Mouse (Mus musculus) forebrain, embryonic 14.5 days (tissue): ENCODE data around the gene Doc2g. TPM values are rescaled to one million over a fixed set of nuclear protein-coding genes. Genes with fewer than 3 reads are reported as not detected.
"Not testable (repeated sequence)": the region's sequence is repeated elsewhere in the genome, so short reads cannot be mapped to it uniquely, and the experiment has no call there.

Experiments used
- ATAC-seq: fragments of 200-750 bp; cut with Nextera tagmentation; 2 replicates; pipeline ENCODE4 v1.8.0; 2017; ENCODE audit warnings: mild to moderate bottlenecking, moderate library complexity
- DNase-seq: peaks from one replicate; pipeline ENCODE4 v3.0.0-alpha.2; 2015; ENCODE audit warnings: low spot score
- H3K27ac ChIP-seq: fragments of 300-500 bp; sonication (generic); 2 replicates; pipeline ENCODE4 v1.5.1; 2014; ENCODE audit warnings: low read depth, mild to moderate bottlenecking, control low read depth, low read length, moderate library complexity
- H3K27me3 ChIP-seq: fragments of 300-500 bp; sonication (generic); replicated peaks from 2 replicates; pipeline ENCODE4 v1.6.1; 2014; ENCODE audit warnings: low read length, control low read depth, mixed read lengths; ENCODE audit not compliant: control insufficient read depth, insufficient read depth
- H3K36me3 ChIP-seq: fragments of 300-500 bp; sonication (generic); 2 replicates; pipeline ENCODE4 v1.6.1; 2014; ENCODE audit warnings: low read length, control low read depth; ENCODE audit not compliant: control insufficient read depth, insufficient read depth
- H3K4me1 ChIP-seq: fragments of 300-500 bp; sonication (generic); 2 replicates; pipeline ENCODE4 v1.6.1; 2014; ENCODE audit warnings: antibody characterized with exemption, low read length, control low read depth; ENCODE audit not compliant: control insufficient read depth, insufficient read depth
- H3K4me2 ChIP-seq: fragments of 300-500 bp; sonication (generic); 2 replicates; pipeline ENCODE4 v1.6.1; 2014; ENCODE audit warnings: mild to moderate bottlenecking, control low read depth, low read length
- H3K4me3 ChIP-seq: fragments of 300-500 bp; sonication (generic); 2 replicates; pipeline ENCODE4 v1.5.1; 2014; ENCODE audit warnings: low read depth, low read length, control low read depth
- H3K9ac ChIP-seq: fragments of 300-500 bp; sonication (generic); 2 replicates; pipeline ENCODE4 v1.6.1; 2014; ENCODE audit warnings: mild to moderate bottlenecking, low read length, control low read depth, moderate library complexity
- H3K9me3 ChIP-seq: fragments of 300-500 bp; sonication (generic); replicated peaks from 2 replicates; pipeline ENCODE4 v1.6.1; 2016; ENCODE audit warnings: low read length, control low read depth, mixed read lengths; ENCODE audit not compliant: control insufficient read depth
- WGBS: fragments of 180-500 bp; shearing (Covaris S2); extraction: QIAGEN DNeasy Blood & Tissue Kit; methylation state at CpG from one replicate; pipeline ENCODE4 v1.1.7; 2014; 5-methylcytosine and 5-hydroxymethylcytosine counted together
- polyA plus RNA-seq: library from polyadenylated mRNA; unstranded; fragments of >200 nt; fragmentation: Nextera tagmentation; extraction: Ambion mirVana; gene quantifications from 2 replicates; pipeline ENCODE4 v1.2.1, GENCODE M21; 2014

The Doc2g gene
- 3.2 and 5.4 TPM in 2 replicates for polyA plus RNA-seq

GRCm38 (mm10) chr19:4003112-4003511 is at the start of gene Doc2g:
Doc2g (plus strand) TSS chr19:4003313.
- H3K4me3 ChIP-seq = no peak within 1 kb of the TSS
- no peak within 1 kb of the TSS for H3K27ac ChIP-seq
- H3K4me1 ChIP-seq = peaks cover 10% of the 10 kb centered on the region
- H3K4me2 ChIP-seq = no peak within 1 kb of the TSS
- ATAC-seq (no peak), DNase-seq (no peak)
- 90% methylated on average over 1 of the region's 1 CpGs for WGBS
- H3K9me3 ChIP-seq = no peaks in the 10 kb centered on the region
- peaks cover 29% of the 10 kb centered on the region for H3K36me3 ChIP-seq
- no peaks in the 10 kb centered on the region for H3K27me3 ChIP-seq
- no peak within 1 kb of the TSS for H3K9ac ChIP-seq

- Histone ChIP-seq H3K9me3 (no peaks in the 10 kb centered on the region), H3K9ac (no peak overlapping the region), H3K4me3 (no peak overlapping the region), H3K4me2 (no peak overlapping the region), H3K4me1 (no peaks in the 10 kb centered on the region), H3K27me3 (no peaks in the 10 kb centered on the region), H3K27ac (no peak overlapping the region), H3K36me3 (no peaks in the 10 kb centered on the region)
- DNase-seq (no peak), ATAC-seq (no peak)
- WGBS = 73% methylated on average over 3 of the region's 3 CpGs
Observed at GRCm38 (mm10) chr19:3955033-3955432, 48.1 kb upstream of the Doc2g start.

- H3K4me2 ChIP-seq = no peak overlapping the region
- no peaks in the 10 kb centered on the region for H3K9me3 ChIP-seq
- WGBS = 72% methylated on average over 4 of the region's 4 CpGs
- H3K36me3 ChIP-seq = no peaks in the 10 kb centered on the region
- ATAC-seq (no peak), DNase-seq (no peak)
- no peaks in the 10 kb centered on the region for H3K27me3 ChIP-seq
- no peaks in the 10 kb centered on the region for H3K4me1 ChIP-seq
- no peak overlapping the region for H3K4me3 ChIP-seq
- no peak overlapping the region for H3K27ac ChIP-seq
- no peak overlapping the region for H3K9ac ChIP-seq
Observed at GRCm38 (mm10) chr19:3955804-3956203, 47.3 kb upstream of the Doc2g start.

DNA sequence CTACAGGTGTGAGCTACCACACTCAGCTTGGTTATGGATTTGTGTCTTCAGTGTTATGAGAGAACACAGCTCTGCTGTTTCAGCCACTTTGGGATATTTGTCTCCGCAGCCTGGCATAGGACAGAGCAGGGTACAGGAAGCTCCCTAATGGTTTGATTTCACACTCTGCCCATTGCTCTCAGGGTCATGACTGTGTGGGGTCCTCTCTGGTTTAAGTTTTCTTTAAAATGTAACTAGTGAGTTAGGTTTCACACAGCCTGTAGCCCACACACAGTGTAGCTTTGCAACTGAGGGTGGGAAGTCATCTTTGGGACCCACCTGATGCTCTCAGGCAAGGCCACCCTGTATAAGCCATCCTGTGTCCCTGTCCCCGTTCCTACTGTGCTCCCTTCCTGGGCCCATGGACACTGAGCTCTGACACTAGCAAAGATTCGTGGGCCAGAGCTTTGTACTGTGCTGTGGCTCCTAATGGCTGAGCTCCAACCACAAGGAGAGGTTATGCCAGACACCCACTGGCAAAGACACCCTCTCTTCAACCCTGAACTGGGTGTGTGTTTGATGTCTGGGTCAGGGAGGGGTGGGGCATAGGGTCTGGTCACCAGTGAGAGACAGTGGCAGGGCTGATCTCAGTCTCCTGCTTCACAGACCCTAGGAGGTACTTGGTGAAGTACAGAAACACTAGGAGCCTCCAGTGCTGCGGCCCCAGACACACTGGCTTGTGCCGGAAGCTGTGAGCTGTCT is 45.6 kb upstream of the Doc2g start:
- H3K4me3 ChIP-seq, H3K9ac ChIP-seq, DNase-seq, H3K4me2 ChIP-seq, H3K4me1 ChIP-seq, H3K36me3 ChIP-seq, H3K9me3 ChIP-seq, H3K27ac ChIP-seq, ATAC-seq, H3K27me3 ChIP-seq: not testable (repeated sequence)
- 81% methylated on average over 5 of the region's 5 CpGs for WGBS

GRCm38 (mm10) chr19:3958470-3958869 is 44.6 kb upstream of the Doc2g start, which contains the start of gene Aldh3b3:
Aldh3b3 (plus strand) TSS chr19:3958645.
- Histone ChIP-seq H3K27me3 (no peaks in the 10 kb centered on the region), H3K27ac (no peak within 1 kb of the TSS), H3K4me3 (no peak within 1 kb of the TSS), H3K4me2 (no peak within 1 kb of the TSS), H3K36me3 (no peaks in the 10 kb centered on the region), H3K9me3 (no peaks in the 10 kb centered on the region), H3K9ac (no peak within 1 kb of the TSS), H3K4me1 (no peaks in the 10 kb centered on the region)
- ATAC-seq (no peak), DNase-seq (peak; percentile 46)
- WGBS = 63% methylated on average over 4 of the region's 4 CpGs

DNA sequence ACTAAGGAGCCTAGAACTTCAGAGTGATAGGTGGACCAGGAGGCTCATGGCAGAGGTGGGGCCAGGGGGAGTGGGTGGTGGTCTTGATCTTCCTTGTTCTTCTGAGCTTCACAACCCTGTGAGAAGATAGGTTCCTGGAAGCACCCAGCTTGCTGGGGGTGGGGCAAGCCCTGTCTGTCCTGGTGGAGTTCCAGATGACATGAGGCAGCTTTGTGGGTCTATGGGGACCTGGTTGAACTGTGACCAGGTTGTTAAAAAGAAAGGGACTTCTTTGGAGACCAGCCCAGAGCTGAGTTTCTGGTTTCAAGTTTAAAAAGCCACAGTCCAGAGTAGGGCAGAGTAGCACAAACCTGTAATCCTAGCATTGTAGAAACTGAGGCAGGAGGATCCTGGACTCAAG is 44.1 kb upstream of the Doc2g start:
- no peaks in the 10 kb centered on the region for H3K9me3 ChIP-seq
- no peak overlapping the region for H3K9ac ChIP-seq
- H3K36me3 ChIP-seq = no peaks in the 10 kb centered on the region
- no peak overlapping the region for H3K4me3 ChIP-seq
- ATAC-seq (no peak), DNase-seq (no peak)
- H3K27ac ChIP-seq = no peak overlapping the region
- no peaks in the 10 kb centered on the region for H3K27me3 ChIP-seq
- no peak overlapping the region for H3K4me2 ChIP-seq
- H3K4me1 ChIP-seq = no peaks in the 10 kb centered on the region

DNA sequence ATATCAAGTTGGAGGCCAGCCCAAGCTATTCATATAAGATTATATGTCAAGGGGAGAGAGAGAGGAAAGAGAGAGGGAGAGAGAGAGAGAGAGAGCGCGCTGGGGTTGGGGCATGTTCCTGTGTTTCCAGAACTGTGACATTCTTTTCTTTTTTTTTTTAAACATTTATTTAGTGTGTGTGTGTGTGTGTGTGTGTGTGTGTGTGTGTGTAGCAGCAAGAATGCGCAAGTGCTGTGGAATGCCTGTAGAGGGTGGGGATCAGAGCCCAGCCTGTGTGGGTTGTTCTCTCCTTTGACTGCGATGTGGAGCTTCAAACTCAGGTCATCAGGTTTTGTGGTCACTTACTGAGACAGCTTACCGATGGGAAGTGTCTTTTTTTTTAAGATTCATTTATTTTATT is 42.9 kb upstream of the Doc2g start:
- 78% methylated on average over 5 of the region's 5 CpGs for WGBS
- no peak overlapping the region for H3K4me2 ChIP-seq
- H3K36me3 ChIP-seq = no peaks in the 10 kb centered on the region
- no peaks in the 10 kb centered on the region for H3K27me3 ChIP-seq
- H3K4me3 ChIP-seq = no peak overlapping the region
- DNase-seq = no peak
- no peaks in the 10 kb centered on the region for H3K9me3 ChIP-seq
- no peak for ATAC-seq
- no peak overlapping the region for H3K27ac ChIP-seq
- no peaks in the 10 kb centered on the region for H3K4me1 ChIP-seq
- no peak overlapping the region for H3K9ac ChIP-seq

- not testable (repeated sequence) for H3K36me3 ChIP-seq, H3K9ac ChIP-seq, H3K4me1 ChIP-seq, H3K4me2 ChIP-seq, H3K9me3 ChIP-seq, H3K4me3 ChIP-seq, H3K27ac ChIP-seq, H3K27me3 ChIP-seq, DNase-seq
- peak; percentile 46 for ATAC-seq
- 66% methylated on average over 6 of the region's 6 CpGs for WGBS
Observed at GRCm38 (mm10) chr19:3961805-3962204, 41.3 kb upstream of the Doc2g start.

DNA sequence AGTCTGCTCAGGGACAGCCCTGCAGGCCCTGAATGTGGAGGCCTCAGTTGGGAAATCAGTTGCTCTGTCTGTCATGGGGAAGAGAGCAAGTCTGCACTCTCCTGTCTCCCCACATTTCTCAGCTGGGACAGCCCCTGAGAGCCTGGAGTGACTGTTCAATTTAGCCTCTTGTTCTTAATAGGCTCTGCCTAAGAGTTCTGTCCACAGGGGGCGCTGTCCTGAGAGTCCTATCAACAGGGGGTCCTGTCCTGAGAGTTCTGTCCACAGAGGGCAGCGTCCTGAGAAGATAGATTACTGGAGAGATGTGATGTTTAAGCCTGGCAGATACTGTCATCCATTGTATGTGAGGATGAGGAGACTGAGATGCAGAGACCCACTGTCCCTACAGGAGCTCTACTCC is 40.6 kb upstream of the Doc2g start:
- Histone ChIP-seq H3K9ac (no peak overlapping the region), H3K4me3 (no peak overlapping the region), H3K36me3 (no peaks in the 10 kb centered on the region), H3K9me3 (no peaks in the 10 kb centered on the region), H3K4me1 (no peaks in the 10 kb centered on the region), H3K27me3 (no peaks in the 10 kb centered on the region), H3K4me2 (no peak overlapping the region), H3K27ac (no peak overlapping the region)
- 12% methylated on average over 2 of the region's 2 CpGs for WGBS
- DNase-seq (no peak), ATAC-seq (no peak)
